Mouse (Mus musculus) embryo, embryonic 10 days (tissue): ENCODE data around the gene Serp1.
A peak's percentile ranks its signal among the peaks of the same experiment; 100 is the strongest.
"Not testable (repeated sequence)": the region's sequence is repeated elsewhere in the genome, so short reads cannot be mapped to it uniquely, and the experiment has no call there.

ENCODE experiments used
- DNase-seq: peaks from one replicate; pipeline ENCODE4 v3.0.0-alpha.2; 2015; ENCODE audit warnings: low spot score

Gene Serp1

DNA sequence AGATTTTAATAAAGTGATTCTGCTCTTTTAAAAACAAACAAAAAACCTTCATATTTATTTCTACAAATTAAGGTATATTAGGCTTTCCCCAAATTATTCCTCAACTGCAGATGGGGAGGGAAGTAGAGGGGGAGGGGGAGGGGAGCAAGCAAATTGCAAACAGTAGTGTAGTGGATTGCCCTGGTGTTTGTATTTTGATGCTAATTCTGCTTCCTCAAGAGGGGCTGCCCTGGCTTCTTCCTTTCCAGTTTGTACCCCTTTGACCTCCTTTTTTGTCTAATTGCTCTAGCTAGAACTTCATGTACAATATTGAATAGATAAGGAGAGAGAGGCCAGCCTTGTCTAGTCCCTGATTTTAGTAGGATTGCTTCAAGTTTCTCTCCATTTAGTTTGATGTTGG, 21.0 kb downstream of the Serp1 start:
- DNase-seq: no peak

- DNase-seq: no peak
Observed at GRCm38 (mm10) chr3:58503720-58504333, 21.9 kb downstream of the Serp1 start.

- no peak for DNase-seq
Observed at GRCm38 (mm10) chr3:58501961-58502360, 23.7 kb downstream of the Serp1 start.

DNA sequence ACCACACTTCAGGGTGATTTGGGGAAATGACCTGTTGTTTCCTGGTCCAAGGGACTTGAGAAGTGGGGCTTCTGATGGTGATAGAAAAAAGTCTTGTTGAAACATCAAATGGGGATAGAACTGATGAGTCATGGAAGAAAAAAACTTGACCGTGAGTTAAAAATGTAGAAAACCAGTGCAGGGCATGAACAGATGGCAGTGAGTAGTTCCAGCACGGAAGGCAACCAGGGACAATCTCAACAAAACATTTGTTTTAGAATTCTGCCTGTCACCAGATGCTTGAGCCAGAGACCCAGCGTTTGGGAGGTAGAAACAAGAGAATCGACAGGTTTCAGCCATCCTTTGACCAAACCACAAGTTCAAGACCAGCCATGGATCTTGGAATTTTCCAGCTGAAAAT, 32.1 kb downstream of the Serp1 start:
- no peak for DNase-seq

- peak; percentile 12 for DNase-seq
Observed at GRCm38 (mm10) chr3:58490787-58491186, 34.9 kb downstream of the Serp1 start.

DNA sequence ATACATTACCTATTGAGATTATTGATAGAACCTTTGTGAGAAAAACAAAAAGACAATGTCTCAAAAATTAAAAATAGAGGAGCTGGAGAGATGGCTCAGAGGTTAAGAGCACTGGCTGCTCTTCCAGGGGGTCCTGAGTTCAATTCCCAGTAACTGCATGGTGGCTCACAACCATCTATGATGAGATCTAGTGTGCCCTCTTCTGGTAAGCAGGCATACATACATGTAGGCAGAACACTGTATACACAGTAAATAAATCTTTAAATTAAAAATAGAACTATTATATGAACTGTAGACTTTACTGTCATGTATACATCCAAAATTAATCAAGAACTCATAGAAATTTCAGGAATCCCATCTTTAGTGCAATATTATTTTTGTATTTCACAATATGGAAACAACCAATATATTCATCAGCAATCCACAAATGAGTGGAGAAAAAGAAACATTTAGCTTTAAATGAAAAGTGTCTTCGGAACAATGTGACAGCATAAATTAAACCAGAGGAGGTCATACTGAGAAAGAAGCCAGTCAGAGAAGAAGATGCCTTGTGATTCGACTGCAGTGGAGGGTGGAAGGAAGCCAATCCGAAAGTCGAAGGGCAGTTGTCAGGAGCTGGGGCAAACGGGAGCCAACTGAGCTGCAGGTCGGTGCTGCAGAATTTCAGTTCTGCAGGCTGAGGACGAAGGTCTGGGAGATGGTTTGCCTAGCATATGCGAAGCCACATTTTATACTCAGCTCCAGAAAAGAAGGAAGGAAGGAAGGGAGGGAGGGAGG, 37.5 kb downstream of the Serp1 start:
- DNase-seq: no peak

DNA sequence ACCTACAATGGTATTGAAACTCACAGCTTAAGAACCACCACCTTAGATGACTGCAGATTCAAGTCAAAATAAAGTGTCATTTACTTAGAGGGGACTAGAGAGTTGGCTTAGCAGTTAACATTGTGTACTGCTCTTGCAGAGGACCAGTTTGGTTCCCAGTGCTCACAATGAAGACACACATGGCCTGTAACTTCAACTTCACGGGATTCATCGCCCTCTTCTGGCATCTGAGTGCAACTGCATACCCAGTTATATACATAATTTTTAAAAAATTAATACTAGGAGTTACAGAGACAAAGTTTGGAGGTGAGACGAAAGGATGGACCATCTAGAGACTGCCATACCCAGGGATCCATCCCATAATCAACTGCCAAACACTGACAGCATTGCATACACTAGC, 38.6 kb downstream of the Serp1 start:
- DNase-seq: no peak

DNA sequence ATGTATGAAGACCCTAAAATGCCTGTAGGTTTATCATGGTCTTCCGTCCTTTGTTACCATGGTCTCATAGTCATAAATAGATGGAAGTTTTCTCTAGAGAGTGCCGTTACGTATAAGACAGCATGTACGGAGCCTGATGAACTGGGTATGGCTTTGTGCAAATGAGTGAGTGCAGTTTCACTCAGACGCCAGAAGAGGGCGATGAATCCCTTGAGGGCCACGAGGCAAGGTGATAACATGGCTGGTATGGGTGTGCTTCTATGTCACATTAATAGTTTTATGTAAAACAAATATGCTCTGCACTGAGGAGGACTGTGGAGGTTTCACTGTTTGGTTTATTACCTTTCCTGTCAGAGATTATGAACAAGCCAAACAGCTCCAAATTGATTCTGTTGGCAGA, 39.8 kb downstream of the Serp1 start:
- peak; percentile 40 for DNase-seq

GRCm38 (mm10) chr3:58478755-58479455, 46.8 kb downstream of the Serp1 start:
- DNase-seq: no peak

DNA sequence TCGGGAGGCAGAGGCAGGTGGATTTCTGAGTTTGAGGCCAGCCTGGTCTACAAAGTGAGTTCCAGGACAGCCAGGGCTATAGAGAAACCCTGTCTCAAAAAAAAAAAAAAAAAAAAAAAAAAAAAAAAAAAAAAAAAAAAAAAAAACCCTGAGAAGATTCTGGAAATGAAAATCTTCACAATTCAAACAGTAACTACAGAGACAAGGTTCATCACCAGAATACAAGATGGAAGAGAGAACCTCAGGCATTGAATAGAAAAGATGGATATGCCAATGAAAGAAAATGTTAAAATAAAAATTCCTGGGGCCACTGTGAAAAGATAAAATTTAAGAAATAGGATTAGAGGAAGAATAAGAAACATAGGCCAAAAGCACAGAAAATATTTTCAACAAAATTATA, 50.4 kb downstream of the Serp1 start:
- not testable (repeated sequence) for DNase-seq
